Mouse (Mus musculus) kidney, postnatal 0 days (tissue): ENCODE results near the gene Mad2l2. TPM values are rescaled to one million over a fixed set of nuclear protein-coding genes. Genes with fewer than 3 reads are reported as not detected.

Experiments
- ATAC-seq: fragments of 200-750 bp; cut with Nextera tagmentation; replicated peaks from 2 replicates; pipeline ENCODE4 v1.8.0; 2017; ENCODE audit warnings: low read depth, moderate number of reproducible peaks, moderate TSS enrichment, moderate library complexity; ENCODE audit not compliant: low FRiP score
- DNase-seq: peaks from one replicate; pipeline ENCODE4 v3.0.0-alpha.2; 2016; ENCODE audit warnings: low spot score
- H3K27ac ChIP-seq: fragments of 300-500 bp; sonication (generic); 2 replicates; pipeline ENCODE4 v1.5.1; 2014; ENCODE audit warnings: mild to moderate bottlenecking
- H3K27me3 ChIP-seq: fragments of 300-500 bp; sonication (generic); 2 replicates; pipeline ENCODE4 v1.6.1; 2014; ENCODE audit warnings: low read length, mixed read lengths; ENCODE audit not compliant: insufficient read depth
- H3K36me3 ChIP-seq: fragments of 300-500 bp; sonication (generic); 2 replicates; pipeline ENCODE4 v1.6.1; 2014; ENCODE audit warnings: low read length, mixed read lengths; ENCODE audit not compliant: insufficient read depth
- H3K4me1 ChIP-seq: fragments of 300-500 bp; sonication (generic); replicated peaks from 2 replicates; pipeline ENCODE4 v1.6.1; 2014; ENCODE audit warnings: antibody characterized with exemption, low read length, mixed read lengths; ENCODE audit not compliant: insufficient read depth
- H3K4me2 ChIP-seq: fragments of 300-500 bp; sonication (generic); 2 replicates; pipeline ENCODE4 v1.6.1; 2014; ENCODE audit warnings: mild to moderate bottlenecking, low read length, moderate library complexity, mixed read lengths
- H3K4me3 ChIP-seq: fragments of 300-500 bp; sonication (generic); replicated peaks from 2 replicates; pipeline ENCODE4 v1.5.1; 2014; ENCODE audit warnings: low read depth, low read length
- H3K9ac ChIP-seq: fragments of 300-500 bp; sonication (generic); 2 replicates; pipeline ENCODE4 v1.6.1; 2014; ENCODE audit warnings: low read depth, low read length
- H3K9me3 ChIP-seq: fragments of 300-500 bp; sonication (generic); replicated peaks from 2 replicates; pipeline ENCODE4 v1.6.1; 2016; ENCODE audit warnings: low read length, inconsistent platforms, mixed read lengths
- CTCF ChIP-seq: IDR thresholded peaks from 2 replicates; pipeline ENCODE4 v1.5.1; 2016; ENCODE audit warnings: antibody characterized with exemption, low read depth, mild to moderate bottlenecking, moderate library complexity
- WGBS: fragments of 180-500 bp; shearing (Covaris S2); extraction: QIAGEN DNeasy Blood & Tissue Kit; methylation state at CpG from one replicate; pipeline ENCODE4 v1.1.7; 2014; 5-methylcytosine and 5-hydroxymethylcytosine counted together
- polyA plus RNA-seq: library from polyadenylated mRNA; unstranded; fragments of >200 nt; fragmentation: Nextera tagmentation; extraction: Ambion mirVana; gene quantifications from 2 replicates; pipeline ENCODE4 v1.2.1, GENCODE M21; 2015

Mad2l2 gene
- polyA plus RNA-seq, 1 experiment from 2014 or later = 73.1 TPM

- H3K27me3 ChIP-seq = no peaks in the 10 kb centered on the region
- H3K36me3 ChIP-seq = 0 out of 2 replicates have a peak, but pooled peaks cover 11% of the 10 kb centered on the region
- no peak overlapping the region for H3K9ac ChIP-seq
- H3K4me3 ChIP-seq = no peak overlapping the region
- TF ChIP-seq CTCF = peak; percentile 67
- H3K4me2 ChIP-seq = no peak overlapping the region
- peaks cover 3% of the 10 kb centered on the region; the same call in 1 of the 2 replicates for H3K4me1 ChIP-seq
- WGBS = 54% methylated on average over 3 of the region's 3 CpGs
- DNase-seq = no peak
- no peaks in the 10 kb centered on the region for H3K9me3 ChIP-seq
- ATAC-seq = no peak
- H3K27ac ChIP-seq = no peak overlapping the region
Measured at GRCm38 (mm10) chr4:148154982-148155381, 24.8 kb downstream of the Mad2l2 start.

GRCm38 (mm10) chr4:148158436-148159348 is 28.5 kb downstream of the Mad2l2 start:
- Histone ChIP-seq H3K4me3 (peak overlapping the region; percentile 60), H3K4me1 (no peaks in the 10 kb centered on the region; the same call in 1 of the 2 replicates), H3K4me2 (peak overlapping the region; percentile 98), H3K9me3 (no peaks in the 10 kb centered on the region), H3K36me3 (0 out of 2 replicates have a peak, but pooled peaks cover 11% of the 10 kb centered on the region), H3K27me3 (peaks cover 18% of the 10 kb centered on the region; the same call in 1 of the 2 replicates), H3K27ac (peak overlapping the region; percentile 65), H3K9ac (peak overlapping the region; percentile 77)
- ATAC-seq (no peak), DNase-seq (no peak)
- no peak for TF ChIP-seq CTCF
- WGBS = 33% methylated on average over 27 of the region's 27 CpGs

GRCm38 (mm10) chr4:148159544-148160435 is 29.6 kb downstream of the Mad2l2 start:
- Histone ChIP-seq H3K27ac (peak overlapping the region; percentile 65), H3K27me3 (peaks cover 28% of the 10 kb centered on the region)
- WGBS = under 1% methylated on average over 55 of the region's 55 CpGs

GRCm38 (mm10) chr4:148160436-148161390 is 30.5 kb downstream of the Mad2l2 start, which contains the start of the genes Fbxo44 and Fbxo2:
Gene Fbxo44, minus strand, starts transcription at chr4:148160482.
Gene Fbxo2, plus strand, starts transcription at chr4:148160621.
- DNase-seq = peak; percentile 44
- H3K9me3 ChIP-seq = no peaks in the 10 kb centered on the region
- ATAC-seq = peak; percentile 53
- H3K27ac ChIP-seq = peak within 1 kb of the TSS; percentile 65
- H3K4me2 ChIP-seq = peak within 1 kb of the TSS; percentile 98
- peak within 1 kb of the TSS; percentile 60 for H3K4me3 ChIP-seq
- TF ChIP-seq CTCF = no peak
- WGBS = 2% methylated on average over 43 of the region's 43 CpGs
- peaks cover 3% of the 10 kb centered on the region; the same call in 1 of the 2 replicates for H3K4me1 ChIP-seq
- H3K9ac ChIP-seq = peak within 1 kb of the TSS; percentile 77
- peaks cover 37% of the 10 kb centered on the region for H3K27me3 ChIP-seq
- 0 out of 2 replicates have a peak, but pooled peaks cover 11% of the 10 kb centered on the region for H3K36me3 ChIP-seq

More at GRCm38 (mm10) chr4:148159544-148160435, 29.6 kb downstream of the Mad2l2 start:
- DNase-seq (peak; percentile 96), ATAC-seq (peak; percentile 87)
- peak; percentile 20; the same call in 1 of the 2 replicates for TF ChIP-seq CTCF
- peak overlapping the region; percentile 77 for H3K9ac ChIP-seq
- peak overlapping the region; percentile 60 for H3K4me3 ChIP-seq
- H3K36me3 ChIP-seq = 0 out of 2 replicates have a peak, but pooled peaks cover 11% of the 10 kb centered on the region
- H3K4me1 ChIP-seq = peaks cover 3% of the 10 kb centered on the region; the same call in 1 of the 2 replicates
- H3K9me3 ChIP-seq = no peaks in the 10 kb centered on the region
- H3K4me2 ChIP-seq = peak overlapping the region; percentile 98

- H3K27ac ChIP-seq = no peak overlapping the region
- peak overlapping the region; percentile 50 for H3K4me2 ChIP-seq
- peak overlapping the region; percentile 22; the same call in 1 of the 2 replicates for H3K4me3 ChIP-seq
- H3K9me3 ChIP-seq = no peaks in the 10 kb centered on the region
- peak; percentile 85 for TF ChIP-seq CTCF
- no peaks in the 10 kb centered on the region for H3K36me3 ChIP-seq
- DNase-seq (peak; percentile 86), ATAC-seq (peak; percentile 60)
- 1% methylated on average over 26 of the region's 29 CpGs for WGBS
- H3K9ac ChIP-seq = no peak overlapping the region
- H3K27me3 ChIP-seq = peaks cover 44% of the 10 kb centered on the region
- peaks cover 3% of the 10 kb centered on the region; the same call in 1 of the 2 replicates for H3K4me1 ChIP-seq
Measured at GRCm38 (mm10) chr4:148164002-148164439, 33.8 kb downstream of the Mad2l2 start.
